In the genomic region with DNA sequence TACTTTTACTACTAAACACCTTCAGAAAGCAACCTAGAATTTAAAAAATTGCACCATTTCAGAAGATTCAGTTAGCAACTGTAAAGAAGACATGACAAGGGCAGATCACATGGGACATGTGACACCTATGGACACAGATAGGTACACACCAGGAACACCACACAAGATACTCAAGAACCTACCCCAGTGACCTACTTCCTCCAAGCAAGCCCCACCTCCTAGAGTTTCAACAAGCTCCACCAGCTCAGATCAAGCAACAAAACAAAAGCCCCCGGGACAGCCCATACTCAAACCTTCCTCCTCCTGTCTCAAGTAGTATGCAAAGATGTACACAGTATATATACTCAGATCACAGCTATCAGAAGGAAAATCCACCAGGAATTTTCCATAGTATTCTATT, we compare ENCODE assay signal across 24 mouse cellular contexts. TPM values are rescaled to one million over a fixed set of nuclear protein-coding genes. Genes with fewer than 3 reads are reported as not detected.
DNase-seq lines count a peak whose midpoint lies in the region; ATAC-seq lines count a peak whose summit lies in the region.
"Had no signal": no experiment of that assay in that cellular context is flagged by ENCODE, and none has a peak within 500 bp of the region (broad histone marks: within the 10 kb centered on the region; RNA-seq: fewer than 3 reads in every experiment).

No protein-coding gene starts in this region.

- no peaks in the 10 kb centered on the region for H3K9me3 ChIP-seq in midbrain, embryonic 10.5 days (replicated peaks)
- no peaks in the 10 kb centered on the region for H3K9me3 ChIP-seq in kidney, embryonic 16.5 days (ENCODE audit: low read length)
- H3K9me3 ChIP-seq: forebrain, embryonic 10.5 days; hindbrain, embryonic 12.5 days; limb, embryonic 15.5 days; neural tube, embryonic 12.5 days had no signal

- 100% methylated on average over 1 of the region's 1 CpGs for WGBS in midbrain, embryonic 10.5 days
- WGBS in kidney, embryonic 16.5 days, result 93% methylated on average over 1 of the region's 1 CpGs

- H3K9ac ChIP-seq in kidney, embryonic 16.5 days (replicated peaks; ENCODE audit: low read length), result no peak overlapping the region
- H3K9ac ChIP-seq: forebrain, postnatal 0 days; hindbrain, embryonic 12.5 days; limb, embryonic 15.5 days; neural tube, embryonic 12.5 days had no signal

- no peaks in the 10 kb centered on the region for H3K4me1 ChIP-seq in midbrain, embryonic 10.5 days
- peaks cover 2% of the 10 kb centered on the region; the same call in 1 of the 2 replicates for H3K4me1 ChIP-seq in kidney, embryonic 16.5 days (ENCODE audit: insufficient read depth, low read length)
- H3K4me1 ChIP-seq: forebrain, embryonic 10.5 days; hindbrain, embryonic 12.5 days; limb, embryonic 15.5 days; neural tube, embryonic 12.5 days had no signal

- H3K27me3 ChIP-seq in midbrain, embryonic 10.5 days (ENCODE audit: low read depth, poor library complexity, severe bottlenecking), result no peaks in the 10 kb centered on the region
- no peaks in the 10 kb centered on the region for H3K27me3 ChIP-seq in kidney, embryonic 16.5 days (ENCODE audit: insufficient read depth, low read length)
- H3K27me3 ChIP-seq: hindbrain, embryonic 12.5 days; limb, embryonic 15.5 days; neural tube, embryonic 12.5 days had no signal

- H3K27ac ChIP-seq in midbrain, embryonic 10.5 days (replicated peaks), result no peak overlapping the region
- H3K27ac ChIP-seq in kidney, embryonic 16.5 days (ENCODE audit: low read length), result no peak overlapping the region
- H3K27ac ChIP-seq: forebrain, embryonic 10.5 days; heart, adult 2 months; hindbrain, embryonic 12.5 days; kidney, postnatal 0 days; left cerebral cortex, adult 2 months; limb, embryonic 15.5 days; neural tube, embryonic 12.5 days; stomach, postnatal 0 days had no signal

- H3K4me2 ChIP-seq in kidney, embryonic 16.5 days (replicated peaks; ENCODE audit: low read depth, low read length), result no peak overlapping the region
- H3K4me2 ChIP-seq: hindbrain, embryonic 12.5 days; limb, embryonic 15.5 days; midbrain, embryonic 11.5 days; neural tube, embryonic 12.5 days had no signal

- peaks cover under 1% of the 10 kb centered on the region; the same call in 1 of the 2 replicates for H3K36me3 ChIP-seq in midbrain, embryonic 10.5 days
- no peaks in the 10 kb centered on the region for H3K36me3 ChIP-seq in kidney, embryonic 16.5 days (ENCODE audit: insufficient read depth, low read length)
- H3K36me3 ChIP-seq: hindbrain, embryonic 12.5 days; limb, embryonic 15.5 days; neural tube, embryonic 12.5 days had no signal

- ATAC-seq in neutrophil, adult 5-6 weeks (ENCODE audit: extremely low read depth, insufficient number of reproducible peaks, low FRiP score, poor library complexity, severe bottlenecking), result peak; percentile 61; the same call in 1 of the 2 replicates
- ATAC-seq in kidney, embryonic 16.5 days (ENCODE audit: low FRiP score, low TSS enrichment), result no peak
- ATAC-seq: forebrain, postnatal 0 days had no signal

- no peak overlapping the region for H3K4me3 ChIP-seq in midbrain, embryonic 10.5 days
- no peak overlapping the region for H3K4me3 ChIP-seq in kidney, embryonic 16.5 days (ENCODE audit: low read length)
- H3K4me3 ChIP-seq: forebrain, embryonic 10.5 days; heart, adult 2 months; hindbrain, embryonic 12.5 days; left cerebral cortex, adult 2 months; limb, embryonic 15.5 days; neural tube, embryonic 12.5 days had no signal

- peak; percentile 16 to 29 for DNase-seq in spleen, postnatal 36 days (ENCODE audit: low spot score in 2 of 2)
- DNase-seq in spleen, postnatal 4 days (ENCODE audit: low spot score in 2 of 2), result no peak
- peak; percentile 54 for DNase-seq in thymus, postnatal 14 days
- DNase-seq in midbrain, embryonic 10.5 days (ENCODE audit: low spot score), result no peak
- no peak for DNase-seq in cerebellum, adult 11-12 months
- DNase-seq: adrenal gland, postnatal 36 days; cerebellum, adult 11 months; cerebellum, postnatal 10 days; forebrain, postnatal 0 days; gastrocnemius, postnatal 14 days; heart, adult 2 months; kidney, adult 11 months; left cerebral cortex, postnatal 4 days; right cerebral cortex, postnatal 4 days had no signal

RNA-seq across cellular contexts. Expression of a gene that starts 16.1 kb away (rescaled TPM):
- 76.0 and 82.7 TPM in 2 replicates for total RNA-seq in neutrophil, adult 5-6 weeks (2017)
- 10.0 and 10.3 TPM in 2 replicates for polyA plus RNA-seq in midbrain, embryonic 10.5 days (2016; fragmentation: Nextera tagmentation; extraction: Ambion mirVana)
- 28.8 and 35.4 TPM in 2 replicates for polyA plus RNA-seq in kidney, embryonic 16.5 days (2015; fragmentation: Nextera tagmentation; extraction: Ambion mirVana)

Comparison
In these comparisons a context has a peak if more than half of its experiments do, and no peak if none do; other contexts are left out.
1. DNase-seq: peak in spleen, postnatal 36 days (2 of 2) and thymus, postnatal 14 days (single experiment); none in spleen, postnatal 4 days (0 of 2), midbrain, embryonic 10.5 days (single experiment) and cerebellum, adult 11-12 months (single experiment).